Mouse (Mus musculus) small intestine, adult 2 months (tissue): ENCODE results near the gene Tnni3k.

Experiments
- CTCF ChIP-seq: fragments of 200-500 bp; IDR thresholded peaks from 2 replicates; pipeline ENCODE4 v1.5.1; 2012; ENCODE audit warnings: low read depth, mild to moderate bottlenecking, control low read depth, inconsistent platforms, low read length, moderate library complexity, mixed read lengths; ENCODE audit not compliant: insufficient replicate concordance, insufficient read length; ENCODE audit errors: extremely low read depth
- POLR2A ChIP-seq: fragments of 200-500 bp; IDR thresholded peaks from 2 replicates; pipeline ENCODE4 v1.6.1; 2012; ENCODE audit warnings: low read depth, mild to moderate bottlenecking, control low read depth, inconsistent platforms, low read length, moderate library complexity

DNA sequence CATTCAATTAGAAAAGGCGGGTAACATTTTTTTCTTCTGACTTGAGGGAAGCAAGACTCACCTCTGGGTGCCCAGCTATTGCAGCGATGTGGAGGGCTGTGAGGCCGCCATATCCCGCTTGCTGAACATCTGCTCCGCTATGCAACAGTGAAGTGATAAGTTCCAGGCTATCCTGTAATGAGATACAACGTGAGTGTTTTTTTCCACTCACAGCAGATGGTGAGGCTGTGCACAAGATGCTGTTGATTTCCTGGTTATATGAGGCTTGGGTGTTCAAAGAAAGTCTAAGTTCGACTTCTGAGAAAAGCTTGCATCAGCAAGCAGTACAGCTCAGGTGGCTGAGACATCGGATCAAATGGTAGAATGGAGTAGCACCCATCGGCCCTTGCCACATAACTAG is 25.0 kb downstream of the Tnni3k start:
- no peak for TF ChIP-seq CTCF
- no peak for TF ChIP-seq POLR2A
